Mouse (Mus musculus) sigmoid colon, adult 10 weeks (tissue): ENCODE data around the gene Mgme1. TPM values are rescaled to one million over a fixed set of nuclear protein-coding genes. Genes with fewer than 3 reads are reported as not detected.

Source experiments
- polyA plus RNA-seq: library from polyadenylated mRNA; stranded (reverse); fragments of 350-450 nt; fragmentation: Illumina TruSeq; extraction: RNeasy Lipid Tissue Mini Kit (QIAGEN cat#74804); gene quantifications from one replicate; pipeline ENCODE4 v1.2.3, GENCODE M21; 2014; ENCODE audit warnings: low read depth, low replicate concordance

Mgme1 gene
- polyA plus RNA-seq, result 4.7 TPM

DNA sequence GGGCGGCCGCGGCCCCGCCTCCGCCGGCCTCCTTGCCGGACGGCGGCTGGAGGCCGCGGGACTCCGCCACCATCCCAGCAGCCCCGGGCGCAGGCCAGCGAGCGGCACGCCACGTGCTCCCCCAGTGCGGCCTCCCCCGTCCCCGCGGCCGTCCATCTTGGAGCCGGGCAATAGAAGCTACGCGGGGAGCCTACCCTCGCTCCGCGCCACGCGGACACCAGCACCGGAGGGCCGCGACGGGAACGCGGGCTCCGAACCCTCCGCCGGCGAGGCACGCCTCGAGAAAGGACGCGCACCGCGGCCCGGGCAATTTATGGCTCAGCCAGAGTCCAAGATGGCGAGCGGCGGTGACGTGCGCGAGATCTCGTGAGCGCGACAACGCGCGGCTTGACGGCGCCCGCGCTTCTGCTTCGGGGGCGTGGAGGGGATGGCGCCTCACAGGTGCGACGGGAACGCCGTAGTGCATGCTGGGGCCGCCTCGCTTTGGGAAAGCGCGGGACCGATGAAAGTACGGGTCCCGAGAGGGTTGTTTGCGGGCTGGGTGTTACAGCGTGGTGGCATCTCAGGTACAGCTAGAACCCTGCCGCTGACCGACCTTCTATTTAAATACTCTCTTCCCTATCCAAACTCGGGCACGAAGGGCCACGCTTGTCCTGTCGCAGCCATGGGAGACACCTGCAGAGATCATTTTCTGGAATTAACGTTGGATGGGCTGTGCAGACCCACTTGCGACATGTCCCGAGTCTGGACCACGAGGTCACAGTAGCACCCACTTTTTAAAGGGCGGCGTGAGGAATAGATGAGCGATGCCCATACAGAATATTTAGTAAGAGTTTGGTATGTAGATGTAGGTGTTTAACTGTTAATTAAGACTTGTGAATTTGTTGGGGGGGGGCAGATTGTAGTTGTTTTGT is at the start of gene Mgme1, which contains the start of gene Snx5:
Gene Mgme1 (plus strand): TSS at position 157 of the 914 bp plus-strand sequence.
Gene Snx5 (minus strand): TSS at position 400 of the 914 bp plus-strand sequence.

Other genes starting within 250 kb of the Mgme1 start
- not detected for gene Banf2, start 237.6 kb upstream of the Mgme1 start, polyA plus RNA-seq
- 464 TPM for gene Snx5, start 243 bp downstream of the Mgme1 start, polyA plus RNA-seq
- gene Ovol2, start 61.5 kb downstream of the Mgme1 start, polyA plus RNA-seq, result 10.3 TPM
- gene Kat14, start 98.3 kb downstream of the Mgme1 start, polyA plus RNA-seq, result 6.9 TPM
- gene Pet117, start 98.3 kb downstream of the Mgme1 start, polyA plus RNA-seq, result 6.8 TPM